Mouse (Mus musculus): ENCODE results near the gene Arnt2. TPM values are rescaled to one million over a fixed set of nuclear protein-coding genes. Genes with fewer than 3 reads are reported as not detected.

Arnt2 gene
- polyA plus RNA-seq, 1 experiment from 2014 or later, result 20.0 TPM

DNA sequence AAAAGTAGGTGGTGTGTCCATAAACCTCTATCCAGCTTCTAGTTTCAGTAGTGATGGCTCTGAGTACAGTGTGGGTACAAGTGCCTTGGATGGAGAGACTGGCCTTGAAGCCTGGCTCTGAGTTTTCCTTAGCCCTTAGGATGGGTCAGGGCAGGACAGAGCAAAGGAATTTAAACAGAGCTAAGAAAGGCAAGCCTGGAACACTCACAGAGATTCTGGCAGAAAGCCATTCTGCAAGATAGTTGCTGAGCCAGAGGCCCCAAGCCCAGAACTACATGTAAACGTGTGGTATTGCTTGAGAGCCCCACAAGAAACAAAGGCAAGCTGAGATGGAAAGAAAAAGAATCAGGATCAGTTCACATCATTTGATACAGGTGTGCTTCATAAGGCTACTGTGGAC lies 70.8 kb downstream of the Arnt2 start:
- Histone ChIP-seq H3K4me2 (no peak overlapping the region), H3K27ac (no peak overlapping the region), H3K4me3 (replicated peaks) (no peak overlapping the region), H3K9ac (replicated peaks) (no peak overlapping the region), H3K27me3 (no peaks in the 10 kb centered on the region), H3K9me3 (peaks cover 10% of the 10 kb centered on the region; the same call in 1 of the 2 replicates), H3K4me1 (replicated peaks) (no peaks in the 10 kb centered on the region; the same call in 1 of the 2 replicates), H3K36me3 (peaks cover 32% of the 10 kb centered on the region)
- ATAC-seq (ENCODE audit: insufficient number of reproducible peaks, insufficient read depth, low FRiP score, low TSS enrichment, low read depth), result no peak
- 69% methylated on average over 1 of the region's 1 CpGs for WGBS

DNA sequence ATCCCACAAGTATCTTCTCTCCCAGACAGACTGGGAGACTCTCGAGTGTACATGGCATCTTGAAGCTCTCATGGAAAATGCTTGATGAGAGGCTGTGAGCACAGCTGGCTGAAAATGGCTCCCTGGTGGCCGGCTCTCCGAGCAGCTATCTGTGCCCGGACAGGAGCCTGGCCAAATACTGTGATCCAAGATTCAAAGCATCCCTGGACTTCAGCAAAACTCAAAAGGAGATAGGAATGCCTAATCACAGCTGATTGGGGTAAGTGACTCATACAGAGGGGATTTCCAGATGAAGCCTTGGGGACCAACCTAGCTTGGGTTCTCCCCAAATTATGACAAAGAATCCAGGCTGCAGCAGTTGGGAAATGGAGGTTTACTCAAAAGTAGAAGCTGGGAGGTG lies 72.2 kb downstream of the Arnt2 start:
- no peaks in the 10 kb centered on the region; the same call in 1 of the 2 replicates for H3K27me3 ChIP-seq
- WGBS, result 91% methylated on average over 4 of the region's 4 CpGs
- no peaks in the 10 kb centered on the region for H3K9me3 ChIP-seq
- no peak overlapping the region for H3K4me3 ChIP-seq (replicated peaks)
- H3K4me2 ChIP-seq, result no peak overlapping the region
- no peak overlapping the region for H3K9ac ChIP-seq (replicated peaks)
- ATAC-seq (ENCODE audit: insufficient number of reproducible peaks, insufficient read depth, low FRiP score, low TSS enrichment, low read depth), result no peak
- peaks cover 18% of the 10 kb centered on the region; the same call in 1 of the 2 replicates for H3K36me3 ChIP-seq
- H3K27ac ChIP-seq, result no peak overlapping the region
- peaks cover under 1% of the 10 kb centered on the region; the same call in 1 of the 2 replicates for H3K4me1 ChIP-seq (replicated peaks)

DNA sequence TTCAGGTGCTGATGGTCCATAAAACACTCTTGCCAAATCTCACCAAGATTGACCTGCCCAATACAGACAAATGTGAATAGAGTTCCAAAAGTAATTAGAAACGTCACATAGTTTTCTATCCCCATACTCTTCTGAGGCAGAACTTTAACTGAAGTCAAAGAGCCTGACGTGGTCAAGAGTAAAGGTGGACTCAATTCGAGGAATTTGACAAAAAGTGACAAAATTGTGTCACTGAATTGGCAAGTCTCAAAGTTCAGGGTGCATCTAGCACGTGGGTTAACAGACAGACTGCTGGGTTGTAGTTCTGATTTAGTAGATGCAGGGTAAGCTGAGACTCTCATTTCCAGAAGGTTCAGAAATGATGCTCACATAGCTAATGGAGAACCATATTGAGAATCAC lies 73.1 kb downstream of the Arnt2 start:
- ATAC-seq (ENCODE audit: insufficient number of reproducible peaks, insufficient read depth, low FRiP score, low TSS enrichment, low read depth), result no peak
- H3K4me1 ChIP-seq (replicated peaks), result peaks cover 9% of the 10 kb centered on the region; the same call in 1 of the 2 replicates
- no peak overlapping the region for H3K9ac ChIP-seq (replicated peaks)
- no peak overlapping the region for H3K4me3 ChIP-seq (replicated peaks)
- H3K27ac ChIP-seq, result no peak overlapping the region
- H3K9me3 ChIP-seq, result no peaks in the 10 kb centered on the region
- peaks cover 10% of the 10 kb centered on the region; the same call in 1 of the 2 replicates for H3K36me3 ChIP-seq
- no peak overlapping the region for H3K4me2 ChIP-seq
- 95% methylated on average over 4 of the region's 4 CpGs for WGBS
- no peaks in the 10 kb centered on the region; the same call in 1 of the 2 replicates for H3K27me3 ChIP-seq

DNA sequence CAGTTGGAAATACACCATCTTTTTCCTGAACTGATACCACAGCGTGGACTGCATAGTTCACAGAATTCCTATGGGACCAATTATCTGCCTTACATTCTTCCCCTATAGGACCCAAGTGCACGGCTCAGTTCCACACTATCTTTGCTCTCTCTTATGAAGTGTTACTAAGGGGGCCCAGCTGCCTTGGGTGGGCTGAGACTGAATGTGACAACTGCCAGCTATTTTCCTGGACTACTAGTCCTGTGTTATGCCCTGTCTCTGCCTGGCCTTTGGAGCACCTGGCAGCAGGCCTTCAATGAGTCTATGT lies 73.4 kb downstream of the Arnt2 start:
- H3K27ac ChIP-seq, result no peak overlapping the region
- H3K9me3 ChIP-seq, result no peaks in the 10 kb centered on the region
- no peak for ATAC-seq (ENCODE audit: insufficient number of reproducible peaks, insufficient read depth, low FRiP score, low TSS enrichment, low read depth)
- no peak overlapping the region for H3K9ac ChIP-seq (replicated peaks)
- whole genome bisulfite sequencing, result 74% methylated on average over 2 of the region's 2 CpGs
- H3K4me2 ChIP-seq, result no peak overlapping the region
- no peaks in the 10 kb centered on the region; the same call in 1 of the 2 replicates for H3K27me3 ChIP-seq
- H3K36me3 ChIP-seq, result peaks cover 7% of the 10 kb centered on the region; the same call in 1 of the 2 replicates
- no peak overlapping the region for H3K4me3 ChIP-seq (replicated peaks)
- H3K4me1 ChIP-seq (replicated peaks), result peaks cover 10% of the 10 kb centered on the region; the same call in 1 of the 2 replicates

DNA sequence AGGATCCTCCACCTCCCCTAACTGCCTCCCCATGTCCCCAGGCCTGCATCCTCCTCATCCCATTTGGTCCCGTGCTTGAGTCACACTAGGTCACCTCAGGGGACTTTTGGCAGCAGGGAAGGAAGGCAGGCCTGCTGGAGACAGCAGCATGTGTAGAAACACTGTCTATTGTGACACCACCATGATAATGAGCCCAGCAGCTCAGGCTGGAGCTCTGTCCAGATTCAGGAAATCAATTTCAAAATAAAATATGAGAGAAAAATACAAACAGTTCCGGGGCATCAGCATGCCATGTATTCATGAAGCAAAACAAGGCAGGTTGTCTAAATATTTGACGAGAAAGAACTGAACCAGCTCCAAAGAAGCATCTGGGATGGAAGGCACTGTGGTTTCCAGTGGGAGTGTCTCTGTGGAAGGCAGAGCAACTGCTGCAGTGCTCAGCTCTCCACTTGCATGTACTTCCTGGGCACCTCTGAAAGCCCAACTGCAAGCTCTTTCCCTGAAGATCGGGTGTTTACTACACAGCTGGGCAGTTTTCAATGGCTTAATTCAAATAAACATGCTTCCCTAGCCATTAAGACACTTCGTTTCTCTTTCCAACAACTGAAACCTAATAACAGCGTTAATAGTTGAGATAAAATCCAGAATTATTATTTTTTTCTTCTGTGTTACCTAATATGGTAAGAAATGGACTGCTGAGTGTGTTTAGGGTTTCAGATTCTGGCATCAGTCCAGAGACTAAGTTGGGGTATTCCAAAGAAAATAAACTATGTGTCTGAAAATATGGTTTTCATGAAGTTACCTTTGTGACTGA lies 74.0 kb downstream of the Arnt2 start:
- H3K4me3 ChIP-seq (replicated peaks), result no peak overlapping the region
- H3K9me3 ChIP-seq, result no peaks in the 10 kb centered on the region
- no peak overlapping the region for H3K9ac ChIP-seq (replicated peaks)
- H3K27me3 ChIP-seq, result no peaks in the 10 kb centered on the region; the same call in 1 of the 2 replicates
- H3K4me2 ChIP-seq, result no peak overlapping the region
- peaks cover 4% of the 10 kb centered on the region; the same call in 1 of the 2 replicates for H3K36me3 ChIP-seq
- H3K4me1 ChIP-seq (replicated peaks), result peaks cover 10% of the 10 kb centered on the region; the same call in 1 of the 2 replicates
- H3K27ac ChIP-seq, result no peak overlapping the region
- 65% methylated on average over 6 of the region's 6 CpGs for WGBS
- ATAC-seq (ENCODE audit: insufficient number of reproducible peaks, insufficient read depth, low FRiP score, low TSS enrichment, low read depth), result no peak

DNA sequence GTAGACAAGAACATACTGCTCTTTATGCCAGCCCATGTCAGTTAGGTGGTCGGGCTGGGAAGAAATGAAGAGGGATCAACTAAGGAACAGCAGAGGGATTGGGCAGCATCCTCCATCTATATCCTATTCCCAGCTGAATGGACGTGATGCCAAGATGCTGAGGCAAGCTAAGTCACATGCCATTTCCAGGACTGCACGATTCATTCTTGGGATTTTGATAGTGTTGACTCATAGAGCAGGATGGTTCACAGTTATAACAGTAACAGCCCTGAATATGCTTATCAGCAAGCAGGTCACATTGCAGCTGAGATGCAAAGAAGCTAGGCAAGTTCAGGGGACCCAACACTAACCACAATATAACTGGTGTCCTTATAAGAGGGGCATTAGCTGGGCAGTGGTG lies 76.0 kb downstream of the Arnt2 start:
- ATAC-seq (ENCODE audit: insufficient number of reproducible peaks, insufficient read depth, low FRiP score, low TSS enrichment, low read depth), result no peak
- H3K27me3 ChIP-seq, result no peaks in the 10 kb centered on the region; the same call in 1 of the 2 replicates
- WGBS, result 86% methylated on average over 3 of the region's 3 CpGs
- peaks cover 18% of the 10 kb centered on the region for H3K4me1 ChIP-seq (replicated peaks)
- no peaks in the 10 kb centered on the region for H3K9me3 ChIP-seq
- H3K4me2 ChIP-seq, result no peak overlapping the region
- H3K27ac ChIP-seq, result no peak overlapping the region
- H3K4me3 ChIP-seq (replicated peaks), result no peak overlapping the region
- peaks cover 8% of the 10 kb centered on the region; the same call in 1 of the 2 replicates for H3K36me3 ChIP-seq
- H3K9ac ChIP-seq (replicated peaks), result no peak overlapping the region

DNA sequence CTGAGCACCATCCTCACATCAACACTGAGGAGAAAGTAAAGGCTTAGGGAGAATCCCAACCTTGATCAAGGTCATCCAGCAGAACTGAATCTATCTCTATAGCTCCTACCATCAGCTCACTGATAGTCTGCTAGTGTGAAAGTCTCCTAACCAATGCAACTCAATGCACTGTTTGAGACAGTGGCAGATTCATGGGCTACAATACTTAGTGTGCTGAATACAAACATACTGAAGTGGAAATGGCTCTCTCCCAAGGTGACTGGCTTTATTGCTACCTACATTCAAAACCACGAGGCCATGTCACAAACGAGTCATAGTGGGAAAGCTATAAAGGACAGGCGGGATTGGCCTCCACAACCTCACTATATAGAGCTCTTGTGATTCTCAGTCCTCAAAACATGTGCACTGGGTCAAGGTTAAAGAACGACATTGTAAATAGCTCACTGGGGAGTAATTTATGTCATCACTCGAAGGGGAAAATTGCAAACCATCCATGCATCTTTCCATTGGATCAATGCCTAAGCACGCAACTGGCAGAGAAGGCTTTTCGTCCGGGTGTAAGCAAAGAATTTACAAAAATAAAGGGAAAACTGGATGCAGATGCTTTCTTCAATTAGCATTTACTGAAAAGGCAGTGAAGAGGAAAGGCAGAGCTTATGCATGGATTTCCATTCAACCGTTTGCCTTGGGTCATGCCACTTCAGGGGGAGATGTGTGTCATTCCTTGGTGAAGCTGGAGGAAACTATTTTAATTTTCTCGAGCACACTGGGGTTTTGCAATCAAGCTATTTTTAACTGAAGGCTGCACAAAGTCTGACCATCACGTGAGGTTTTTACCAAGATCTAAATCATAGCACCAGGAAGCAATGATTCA lies 77.4 kb downstream of the Arnt2 start:
- peaks cover 23% of the 10 kb centered on the region for H3K4me1 ChIP-seq (replicated peaks)
- H3K27me3 ChIP-seq, result peaks cover 4% of the 10 kb centered on the region

DNA sequence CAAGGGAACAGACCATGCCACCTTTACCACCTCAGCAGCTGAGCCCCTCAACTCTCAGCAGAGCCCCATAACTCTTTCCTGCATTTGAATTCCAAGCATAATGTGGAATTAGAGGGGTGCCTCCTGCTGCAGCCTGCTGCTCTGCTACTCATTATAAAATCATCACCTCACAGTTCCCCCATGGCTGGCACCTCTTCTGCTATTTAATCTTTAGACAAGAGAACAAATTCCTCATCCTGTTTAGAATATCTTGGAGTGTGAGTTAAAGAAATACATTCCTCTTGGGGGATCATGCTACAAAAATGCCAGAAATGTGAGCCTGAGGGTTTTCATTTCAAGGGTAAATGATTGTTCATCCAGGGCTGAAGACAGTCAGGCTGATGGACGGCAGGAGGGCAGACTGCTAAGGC lies 80.8 kb downstream of the Arnt2 start:
- no peak for ATAC-seq (ENCODE audit: insufficient number of reproducible peaks, insufficient read depth, low FRiP score, low TSS enrichment, low read depth)
- peaks cover 11% of the 10 kb centered on the region for H3K27me3 ChIP-seq
- H3K4me3 ChIP-seq (replicated peaks), result no peak overlapping the region
- peaks cover 41% of the 10 kb centered on the region for H3K4me1 ChIP-seq (replicated peaks)
- no peak overlapping the region for H3K4me2 ChIP-seq
- no peaks in the 10 kb centered on the region for H3K9me3 ChIP-seq
- peaks cover 10% of the 10 kb centered on the region; the same call in 1 of the 2 replicates for H3K36me3 ChIP-seq
- 16% methylated on average over 1 of the region's 1 CpGs for WGBS
- H3K27ac ChIP-seq, result no peak overlapping the region
- no peak overlapping the region for H3K9ac ChIP-seq (replicated peaks)

More for the DNA sequence above, 77.4 kb downstream of the Arnt2 start:
- no peaks in the 10 kb centered on the region for H3K9me3 ChIP-seq
- H3K4me2 ChIP-seq, result no peak overlapping the region
- H3K27ac ChIP-seq, result no peak overlapping the region
- ATAC-seq (ENCODE audit: insufficient number of reproducible peaks, insufficient read depth, low FRiP score, low TSS enrichment, low read depth), result no peak
- no peak overlapping the region for H3K4me3 ChIP-seq (replicated peaks)
- no peak overlapping the region for H3K9ac ChIP-seq (replicated peaks)
- 41% methylated on average over 11 of the region's 11 CpGs for WGBS
- H3K36me3 ChIP-seq, result peaks cover 8% of the 10 kb centered on the region; the same call in 1 of the 2 replicates

DNA sequence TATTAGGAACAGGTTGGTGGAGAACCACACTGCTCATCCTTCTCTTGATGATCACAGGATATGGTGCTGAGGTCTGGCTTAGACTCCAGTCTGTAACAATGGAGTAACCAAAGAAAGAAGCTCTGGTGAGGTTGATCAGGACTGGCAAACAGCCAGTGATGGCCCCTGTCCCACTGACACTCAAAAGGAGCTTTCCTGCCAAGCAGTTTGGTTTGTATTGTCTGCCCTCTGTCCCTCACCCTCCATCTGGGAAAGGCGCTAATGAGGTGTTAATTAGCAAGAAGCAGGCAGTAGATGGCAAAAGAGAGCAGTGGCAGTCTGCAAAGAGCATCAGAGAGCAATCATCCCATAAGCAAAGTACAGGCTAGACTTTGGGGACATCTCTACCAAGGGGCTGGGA lies 81.2 kb downstream of the Arnt2 start:
- Histone ChIP-seq H3K4me2 (no peak overlapping the region), H3K27me3 (peaks cover 11% of the 10 kb centered on the region; the same call in 1 of the 2 replicates), H3K36me3 (peaks cover 10% of the 10 kb centered on the region; the same call in 1 of the 2 replicates), H3K4me3 (replicated peaks) (no peak overlapping the region), H3K9ac (replicated peaks) (no peak overlapping the region), H3K4me1 (replicated peaks) (peaks cover 41% of the 10 kb centered on the region), H3K27ac (no peak overlapping the region), H3K9me3 (no peaks in the 10 kb centered on the region)
- ATAC-seq (ENCODE audit: insufficient number of reproducible peaks, insufficient read depth, low FRiP score, low TSS enrichment, low read depth), result no peak
- WGBS, result 17% methylated on average over 1 of the region's 1 CpGs

DNA sequence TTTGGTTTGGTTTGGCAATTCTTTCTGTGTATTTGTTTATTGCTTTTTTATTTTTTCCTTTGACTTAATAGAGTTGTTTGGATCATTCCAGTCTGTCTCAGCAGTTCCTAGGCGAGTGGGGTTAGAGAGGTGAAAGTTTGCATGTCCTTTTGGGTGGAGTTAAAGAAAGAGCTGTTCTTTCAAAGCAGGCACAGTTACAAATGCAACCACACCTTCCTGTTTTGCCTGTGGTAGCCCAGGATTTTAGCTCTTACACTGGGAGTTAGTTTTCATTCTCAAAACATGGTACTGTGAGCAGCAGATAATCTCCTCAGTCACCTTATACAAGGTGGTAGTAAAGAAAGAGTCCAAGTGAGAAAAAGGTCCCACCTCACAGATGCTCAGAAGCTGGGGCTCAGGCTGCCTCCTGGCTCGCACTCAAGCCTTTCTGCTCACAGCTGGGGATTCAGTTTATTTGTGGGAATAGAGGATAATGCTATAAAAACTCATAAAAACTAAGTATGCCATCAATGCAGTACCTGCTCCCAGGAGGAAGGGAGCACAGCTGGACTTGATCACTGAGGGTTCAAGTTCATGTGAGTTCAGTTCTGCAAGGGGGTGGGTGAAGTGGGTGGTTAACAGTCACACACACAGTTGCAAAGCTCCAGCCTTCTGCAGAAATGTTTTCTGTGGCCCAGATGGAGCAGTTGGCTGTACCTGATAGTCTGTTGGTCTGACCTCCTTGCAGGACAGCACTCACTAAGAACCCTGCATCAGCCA lies 84.2 kb downstream of the Arnt2 start:
- Histone ChIP-seq H3K27me3 (peaks cover 11% of the 10 kb centered on the region; the same call in 1 of the 2 replicates), H3K4me1 (replicated peaks) (peaks cover 31% of the 10 kb centered on the region), H3K4me3 (replicated peaks) (no peak overlapping the region), H3K9ac (replicated peaks) (no peak overlapping the region), H3K9me3 (no peaks in the 10 kb centered on the region), H3K4me2 (no peak overlapping the region), H3K36me3 (peaks cover 9% of the 10 kb centered on the region; the same call in 1 of the 2 replicates), H3K27ac (peak overlapping the region; percentile 17; the same call in 1 of the 2 replicates)
- WGBS, result 34% methylated on average over 2 of the region's 2 CpGs
- ATAC-seq (ENCODE audit: insufficient number of reproducible peaks, insufficient read depth, low FRiP score, low TSS enrichment, low read depth), result peak; percentile 79
